Mouse (Mus musculus) embryo, embryonic 11 days (tissue): ENCODE data around the gene Cxcl12.

Experiments
- DNase-seq: peaks from one replicate; pipeline ENCODE4 v3.0.0-alpha.2; 2015

Gene Cxcl12

DNA sequence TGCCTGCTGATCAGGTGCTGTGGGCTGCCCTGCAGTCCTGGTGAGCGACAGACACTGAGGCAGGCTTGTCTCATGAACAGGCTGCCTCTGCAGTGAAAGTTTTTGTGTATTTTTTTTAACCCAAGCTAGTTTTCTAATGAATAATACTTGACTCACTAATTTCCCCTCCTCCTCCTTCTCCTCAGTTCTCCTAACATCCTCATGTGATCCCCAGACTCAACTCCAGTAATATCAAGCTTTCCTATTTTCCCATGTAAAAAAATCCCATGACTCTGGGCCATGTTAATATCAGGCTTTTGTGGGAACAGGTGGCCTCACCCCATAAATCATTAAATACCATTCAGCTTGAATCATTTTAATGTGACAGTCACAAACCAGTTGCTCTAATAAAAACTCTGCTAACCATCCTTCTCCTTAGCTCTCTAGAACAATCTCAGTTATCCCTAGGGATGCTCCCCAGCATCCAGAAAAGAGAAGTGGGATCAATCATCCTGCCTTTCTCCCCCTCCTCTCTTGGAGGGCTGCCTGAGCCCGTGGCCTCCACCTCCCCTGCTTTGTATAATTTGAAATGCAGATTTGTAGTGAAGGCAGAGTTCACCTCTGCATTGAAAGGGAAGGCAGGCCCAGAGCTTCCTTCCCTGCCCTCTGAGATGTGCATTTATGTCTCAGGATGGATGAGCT lies 6.9 kb downstream of the Cxcl12 start:
- no peak for DNase-seq

DNA sequence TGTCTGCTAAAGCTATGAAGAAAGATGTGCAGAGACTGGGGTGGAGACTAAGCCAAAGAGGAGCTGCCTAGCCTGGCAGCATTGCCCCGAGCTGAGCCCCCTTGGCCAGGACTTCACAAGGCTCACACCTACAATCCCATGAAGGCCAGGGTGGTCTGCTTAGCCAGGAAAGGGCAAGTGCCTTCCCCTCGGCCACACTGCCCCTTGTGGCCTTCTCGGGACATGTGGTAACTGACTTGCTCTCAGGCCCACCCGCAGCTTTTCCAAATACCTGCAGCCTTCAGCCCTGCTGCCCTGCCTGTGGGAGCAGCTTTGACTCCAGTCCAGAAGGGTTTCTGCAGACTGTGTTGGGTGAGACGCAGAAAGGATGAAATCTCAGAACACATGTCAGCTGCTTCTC lies 8.1 kb downstream of the Cxcl12 start:
- peak; percentile 70 for DNase-seq

DNA sequence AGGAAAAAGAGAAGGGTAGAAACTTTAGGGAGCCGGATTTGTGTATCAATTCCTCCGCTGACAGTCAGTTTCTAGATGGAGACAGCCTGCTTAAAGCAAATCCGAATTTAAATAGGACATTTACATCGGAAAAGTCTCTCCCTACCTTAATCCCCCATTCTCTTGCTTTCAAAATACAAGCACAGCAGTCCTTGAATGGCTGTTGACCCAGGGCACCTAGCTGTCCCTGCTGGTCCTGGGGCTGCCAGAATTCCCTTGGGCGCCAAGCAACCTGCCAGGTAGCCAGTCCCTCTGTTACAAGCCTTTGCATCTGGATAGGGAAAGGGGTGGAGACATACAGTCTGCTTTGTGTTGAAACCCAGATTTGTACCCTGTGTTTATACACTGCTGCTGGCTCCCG lies 12.0 kb downstream of the Cxcl12 start:
- no peak for DNase-seq

DNA sequence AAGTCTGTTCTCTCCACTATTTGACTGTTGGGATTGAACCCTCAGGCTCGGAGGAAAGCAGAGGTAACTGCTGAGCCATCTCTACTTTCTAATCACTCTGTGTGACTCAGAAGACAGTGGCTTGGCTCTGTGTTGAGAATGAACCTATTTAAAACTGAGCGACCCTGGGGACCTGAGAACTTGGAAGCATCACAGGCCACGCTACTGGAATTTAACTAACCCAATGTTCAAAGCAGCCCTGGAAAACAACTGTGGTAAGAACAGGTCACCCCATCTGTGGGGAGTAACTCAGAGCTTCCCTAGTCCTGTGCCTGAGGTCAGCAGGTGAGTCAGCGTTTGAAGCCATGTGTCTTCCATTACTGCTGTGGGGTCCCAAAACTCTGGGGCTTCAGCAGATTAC lies 17.0 kb downstream of the Cxcl12 start:
- no peak for DNase-seq

DNA sequence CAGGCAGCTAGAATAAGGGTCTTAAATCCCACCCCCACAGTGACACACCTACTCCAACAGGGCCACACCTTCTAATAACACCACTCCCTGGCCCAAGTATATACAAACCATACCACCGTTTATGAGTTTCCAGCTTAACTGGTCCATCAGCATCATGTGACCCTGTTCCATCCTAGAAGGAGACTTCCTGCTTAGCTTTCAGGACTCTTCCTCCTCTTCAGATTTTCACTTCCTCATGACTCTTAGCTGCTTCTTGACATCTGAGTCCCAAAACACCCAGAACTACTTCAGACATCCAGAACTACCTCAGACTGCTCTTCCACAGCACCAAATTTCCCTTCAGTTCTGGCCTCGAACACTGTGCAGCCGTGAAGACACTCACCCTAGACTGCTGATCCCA lies 22.1 kb downstream of the Cxcl12 start:
- DNase-seq: no peak

DNA sequence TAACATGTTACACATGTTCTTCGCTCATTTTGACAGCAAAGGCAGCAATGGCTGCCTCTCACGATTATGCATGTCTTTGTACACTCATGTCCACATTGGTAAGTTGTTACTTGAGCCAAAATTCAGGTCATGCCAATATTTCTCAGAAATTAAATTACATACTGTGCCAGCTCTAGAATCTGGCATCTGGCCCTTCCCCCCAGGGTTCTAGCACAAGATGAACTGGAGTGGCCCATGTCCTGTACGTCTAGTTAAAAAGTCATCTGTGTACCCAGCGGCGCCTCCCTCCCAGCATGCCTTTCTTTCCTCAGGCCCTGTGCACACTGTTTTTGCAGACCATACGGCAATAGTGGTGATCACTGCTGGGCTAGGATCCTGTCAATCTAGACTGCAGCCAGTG lies 23.4 kb downstream of the Cxcl12 start:
- DNase-seq: no peak

DNA sequence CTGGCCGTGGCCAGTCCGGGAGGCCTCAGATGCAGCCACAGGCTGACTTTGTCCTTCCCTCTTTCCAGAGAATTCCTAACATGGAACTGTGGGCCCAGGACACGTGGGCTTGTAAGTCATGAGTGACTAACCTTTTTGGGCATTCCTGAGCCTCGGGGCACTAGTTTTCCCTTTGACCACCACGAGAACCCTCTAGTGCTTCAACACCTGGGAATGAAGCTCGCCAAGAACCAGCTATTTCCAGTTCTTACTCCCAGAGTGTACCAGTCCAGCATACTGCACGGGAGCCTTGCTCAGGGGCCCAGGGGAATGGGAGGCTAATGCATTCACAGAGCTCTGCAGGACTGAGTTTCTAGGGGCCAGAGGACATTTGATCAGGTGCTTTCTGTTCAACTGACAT lies 24.3 kb downstream of the Cxcl12 start:
- no peak for DNase-seq

DNA sequence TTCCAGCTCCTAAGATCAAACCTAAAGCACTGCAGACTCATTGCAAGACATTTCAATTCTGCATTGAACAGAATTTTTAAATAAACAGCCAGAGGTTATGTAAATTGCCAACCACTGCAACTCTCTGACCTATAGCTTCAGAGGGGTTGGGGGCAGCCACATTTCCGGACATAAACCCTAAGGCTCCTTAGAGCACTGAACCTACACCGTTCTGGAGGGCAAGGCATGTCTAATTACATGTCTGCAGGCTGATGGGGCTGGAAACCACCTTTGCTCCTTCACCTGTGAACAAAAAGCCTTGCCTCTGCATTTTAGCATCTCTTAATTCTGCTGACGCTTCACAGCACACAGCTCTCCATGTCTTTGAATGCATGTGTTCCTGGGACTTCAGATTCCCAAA lies 26.9 kb downstream of the Cxcl12 start:
- no peak for DNase-seq

DNA sequence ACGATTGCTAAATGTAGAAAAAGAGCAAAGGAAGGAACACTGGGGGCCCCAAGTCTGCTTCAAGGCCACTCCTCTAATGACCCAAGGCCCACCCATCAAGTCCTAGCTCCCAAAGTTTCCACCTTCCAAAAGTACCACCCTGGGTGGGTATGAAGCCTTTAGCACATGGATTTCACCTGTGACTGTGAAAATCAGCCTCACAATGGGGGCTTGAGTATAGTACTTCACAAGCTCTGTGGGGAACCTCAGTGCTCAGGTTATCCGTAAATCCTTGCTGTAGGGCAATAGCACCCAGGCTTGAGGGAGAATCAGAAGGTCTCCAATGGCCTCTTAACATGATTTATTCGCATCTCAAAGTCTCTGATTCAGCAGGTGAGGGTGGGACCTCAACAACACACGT lies 30.5 kb downstream of the Cxcl12 start:
- no peak for DNase-seq

DNA sequence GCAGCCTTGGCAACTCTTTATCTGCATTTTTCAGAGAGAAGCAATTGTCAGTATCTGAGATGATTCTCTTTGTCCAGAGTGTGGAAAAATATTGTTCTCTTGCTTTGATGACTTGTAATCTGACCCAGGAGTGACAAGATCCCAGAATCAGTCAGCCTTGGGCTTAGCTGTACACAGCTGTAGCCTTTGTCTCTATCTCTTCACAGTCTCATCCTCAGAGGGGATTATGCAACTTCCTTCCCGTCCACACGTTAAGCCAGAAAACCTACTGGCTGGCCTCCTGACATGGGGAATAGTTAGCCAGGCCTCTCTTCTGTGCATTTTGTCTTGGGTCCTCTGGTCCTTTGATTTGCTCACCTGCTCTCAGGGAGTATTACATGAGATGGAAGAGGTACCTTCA lies 31.4 kb downstream of the Cxcl12 start:
- DNase-seq: no peak

DNA sequence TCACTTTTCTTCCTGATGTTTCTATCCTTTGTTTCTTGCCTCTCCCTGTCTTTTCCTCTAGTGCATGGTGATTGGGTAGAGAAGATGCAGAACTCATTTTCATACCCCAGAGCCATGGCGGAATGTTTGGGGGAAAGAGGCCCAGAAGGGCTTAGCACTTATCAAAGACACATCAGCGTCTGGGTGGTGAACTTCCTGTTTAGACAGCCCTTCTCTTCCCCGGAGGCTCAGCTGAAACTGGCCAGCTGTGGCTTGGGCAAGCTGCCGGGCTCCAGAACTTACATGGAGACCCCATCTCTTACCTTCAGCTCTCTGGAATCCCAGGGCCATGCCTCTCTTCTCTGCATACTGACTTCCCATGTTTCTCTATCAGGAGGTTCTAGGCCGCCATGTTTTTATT lies 32.6 kb downstream of the Cxcl12 start:
- no peak for DNase-seq

DNA sequence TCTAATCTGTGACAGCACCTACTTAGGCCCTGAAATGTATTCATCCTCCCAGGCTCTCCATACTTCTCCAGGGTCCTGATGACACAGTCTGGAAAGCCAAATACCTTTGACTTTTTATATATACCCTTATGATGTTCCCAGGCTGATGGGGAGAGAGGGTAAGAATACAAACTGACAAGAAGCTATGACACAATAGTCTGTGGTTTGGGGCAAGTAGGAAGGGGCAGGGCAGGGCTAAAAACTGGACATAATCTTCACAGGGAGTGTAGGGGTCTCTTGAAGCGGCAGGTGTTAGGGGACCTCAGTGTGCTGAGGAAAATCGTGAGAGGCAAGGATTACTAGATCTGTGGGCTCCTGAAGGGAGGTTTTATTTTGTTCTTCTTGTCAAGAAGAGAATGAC lies 33.1 kb downstream of the Cxcl12 start:
- DNase-seq: no peak

DNA sequence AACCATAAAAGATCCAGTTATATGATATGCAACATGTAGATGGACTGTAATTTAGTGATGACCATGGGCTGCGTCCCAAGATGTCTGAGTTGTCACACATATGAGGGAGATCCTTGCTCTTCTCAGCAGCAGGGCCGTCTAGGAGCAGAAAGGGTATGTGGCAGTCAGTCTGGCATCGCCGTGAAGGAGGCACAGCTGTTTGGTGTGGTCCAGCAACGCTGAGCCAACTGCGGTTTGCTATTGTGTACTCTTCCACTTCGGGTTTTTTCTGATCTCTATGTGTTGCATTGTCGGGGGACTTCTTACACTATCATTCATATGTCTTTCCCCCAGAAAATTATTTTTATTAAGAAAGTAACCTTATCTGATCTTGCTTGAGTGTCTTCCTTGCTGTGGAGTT lies 33.5 kb downstream of the Cxcl12 start:
- no peak for DNase-seq

DNA sequence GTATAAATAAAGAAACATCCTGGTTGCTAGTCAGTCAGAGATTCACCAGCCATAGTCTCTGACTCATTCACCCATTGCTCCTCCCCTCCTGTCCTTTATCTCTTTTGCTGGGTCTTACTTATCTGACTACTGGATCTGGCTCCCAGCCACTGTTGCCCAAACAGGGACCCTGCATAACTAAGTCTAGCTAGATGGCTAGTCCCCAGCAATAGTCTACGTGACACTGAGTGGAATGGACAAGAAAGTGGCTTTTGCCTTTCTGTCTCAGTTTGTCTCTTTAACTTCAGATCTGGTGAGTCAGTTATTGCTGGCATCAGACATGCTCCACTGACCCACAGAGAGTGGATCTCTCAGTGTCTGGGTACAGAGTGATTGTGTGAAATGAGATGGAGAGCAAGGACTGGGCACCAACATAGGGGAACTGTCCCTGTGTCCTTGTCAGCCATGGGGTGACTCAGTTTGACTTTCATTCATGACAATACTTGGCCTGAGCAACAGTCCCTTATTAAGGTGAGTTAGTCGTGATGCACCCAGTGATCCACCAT lies 34.6 kb downstream of the Cxcl12 start:
- DNase-seq: no peak

DNA sequence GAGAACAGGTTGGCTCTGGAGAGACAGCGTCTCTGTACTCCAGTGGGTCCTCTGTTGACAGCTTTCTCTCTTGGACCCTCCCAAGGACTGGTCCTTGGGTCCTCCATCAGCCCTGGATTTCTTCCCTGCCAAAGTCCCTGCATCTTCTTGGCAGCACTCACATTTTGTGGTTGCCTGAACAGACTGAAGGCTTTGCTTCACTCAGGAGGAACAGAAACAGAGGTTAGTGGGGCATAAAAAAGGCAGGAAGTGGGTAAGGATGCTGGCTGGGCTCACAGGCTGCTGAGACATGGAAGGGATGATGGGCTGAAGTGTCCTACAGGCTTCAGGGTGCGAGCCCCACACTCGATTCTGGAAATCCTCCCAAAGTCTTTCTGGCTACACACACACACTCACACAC lies 35.8 kb downstream of the Cxcl12 start:
- DNase-seq: no peak

DNA sequence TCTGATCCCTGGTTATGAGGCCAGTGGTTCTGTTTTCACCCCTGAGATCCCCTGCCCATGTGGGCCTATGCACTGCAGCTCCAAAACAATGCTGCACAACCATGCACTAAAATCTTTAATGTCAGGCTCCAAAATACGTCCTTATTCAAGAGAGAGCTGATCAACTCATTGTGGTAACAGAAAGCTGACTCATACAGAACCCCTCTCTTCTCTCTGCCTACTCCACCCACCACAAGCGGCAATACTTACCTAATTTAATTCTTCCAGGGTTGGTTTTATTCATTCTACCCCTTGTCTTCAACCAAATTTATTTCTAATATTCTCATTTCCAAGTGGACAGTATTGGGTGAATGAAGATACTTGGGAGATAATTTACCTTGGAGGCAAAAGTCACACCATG lies 38.5 kb downstream of the Cxcl12 start:
- no peak for DNase-seq

DNA sequence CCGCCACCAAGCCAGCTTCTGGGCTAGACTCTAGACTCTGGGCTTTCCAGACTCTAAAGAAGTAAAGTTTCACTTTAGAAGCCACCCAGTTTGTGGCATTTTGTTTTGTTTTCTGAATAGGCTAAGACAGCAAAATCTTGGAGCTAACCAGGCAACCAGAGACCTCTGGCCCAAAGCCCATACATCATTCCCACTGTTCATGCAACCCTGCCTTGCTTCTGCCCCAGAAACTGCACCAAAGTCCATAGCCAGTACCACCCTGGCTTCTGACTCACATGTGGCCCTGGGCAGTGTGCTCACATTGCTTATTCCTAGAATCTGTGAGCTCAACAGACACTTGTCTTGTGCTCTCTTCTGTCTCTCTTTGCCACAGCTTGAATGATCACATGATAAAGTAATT lies 39.0 kb downstream of the Cxcl12 start:
- DNase-seq: no peak

DNA sequence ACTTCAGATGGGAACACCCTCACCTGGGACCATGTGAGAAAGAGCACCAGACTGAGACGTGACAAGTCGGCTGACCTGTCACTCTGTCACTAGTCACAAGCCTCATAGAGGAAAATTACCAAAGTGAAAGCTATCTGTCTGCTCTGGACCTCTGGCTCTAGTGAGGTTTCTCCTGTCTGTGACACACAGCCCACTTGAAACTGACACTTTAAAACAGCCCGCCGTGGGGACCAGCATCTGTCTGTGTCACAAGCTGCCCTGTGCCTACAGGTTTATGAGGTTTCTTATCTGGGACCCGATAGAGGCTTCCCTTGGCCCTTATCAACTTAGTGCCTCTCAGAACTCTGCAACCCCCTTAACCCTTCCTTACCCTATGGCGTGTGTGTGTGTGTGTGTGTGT lies 41.8 kb downstream of the Cxcl12 start:
- DNase-seq: no peak

DNA sequence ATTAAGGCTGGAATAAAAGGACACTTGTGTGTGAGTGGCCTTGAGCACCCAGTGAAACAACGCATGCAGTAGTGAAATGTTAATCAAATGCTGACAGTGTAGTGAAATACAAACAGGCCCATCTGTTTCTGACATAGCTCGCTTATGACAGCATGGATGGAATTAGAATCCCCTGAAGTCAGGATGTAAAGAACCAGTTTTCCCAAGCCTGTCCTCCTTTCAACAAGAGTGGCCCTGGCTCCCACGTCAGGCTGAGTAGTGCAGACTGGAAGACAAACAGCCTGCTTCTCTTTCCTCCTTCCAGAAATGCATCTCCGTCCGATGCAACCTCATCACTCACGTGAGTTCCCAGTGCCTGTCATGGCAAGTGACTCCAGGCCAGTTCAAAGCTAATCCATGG lies 42.2 kb downstream of the Cxcl12 start:
- DNase-seq: peak; percentile 13

DNA sequence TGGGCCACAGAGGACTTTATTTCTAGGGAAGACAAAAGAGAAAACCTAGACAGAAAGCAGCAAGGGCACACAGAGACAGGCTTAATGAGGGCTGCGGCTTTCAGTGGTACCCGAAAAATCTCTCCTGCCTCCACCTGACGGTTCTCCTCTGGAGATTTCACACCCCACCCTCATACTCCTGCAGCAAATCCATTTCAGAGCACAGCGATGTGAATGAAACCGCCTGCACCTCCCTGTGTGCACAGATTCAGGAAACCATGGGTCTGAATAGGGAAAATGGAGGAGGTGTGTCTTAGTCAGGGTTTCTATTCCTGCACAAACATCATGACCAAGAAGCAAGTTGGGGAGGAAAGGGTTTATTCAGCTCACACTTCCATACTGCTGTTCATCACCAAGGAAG lies 46.2 kb downstream of the Cxcl12 start:
- DNase-seq: no peak

DNA sequence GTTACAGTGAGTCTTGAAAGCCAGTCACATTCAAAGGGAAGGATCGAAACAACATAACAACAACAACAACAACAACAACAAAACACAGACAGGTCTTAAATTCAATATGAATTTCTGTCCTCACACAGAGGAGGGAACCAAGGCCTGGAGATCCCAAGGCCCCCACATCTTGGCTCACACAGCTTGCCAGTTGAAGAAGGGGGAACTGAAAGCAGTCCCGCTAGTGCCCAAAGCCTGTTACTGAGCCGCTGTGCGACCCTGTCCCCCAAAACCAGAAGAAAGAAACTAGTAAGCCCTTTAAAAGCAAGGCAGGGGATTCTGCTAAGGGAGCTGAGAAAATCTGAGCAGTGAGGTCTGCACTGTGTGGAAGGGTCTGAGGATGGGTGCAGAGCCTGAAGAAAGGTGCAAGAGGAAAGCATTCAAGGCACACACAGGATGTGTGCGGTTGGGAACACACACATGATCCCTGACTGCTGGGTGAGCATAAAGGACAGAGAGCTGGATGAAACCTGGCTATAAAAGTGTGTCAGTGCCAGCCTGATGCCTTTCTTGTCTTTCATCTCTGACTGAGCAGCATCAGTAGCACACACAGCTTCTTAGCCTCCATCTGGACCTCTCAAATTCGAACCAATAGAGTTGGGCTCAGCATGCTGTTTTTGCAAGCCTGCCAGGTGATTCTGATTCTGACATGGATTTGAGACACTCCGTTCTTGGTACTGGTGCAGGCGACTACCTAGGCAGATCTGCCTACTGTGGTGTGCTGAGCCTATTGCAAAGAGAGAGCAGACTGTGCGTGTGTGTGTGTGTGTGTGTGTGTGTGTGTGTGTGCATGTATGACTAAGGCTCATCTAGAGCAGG lies 50.3 kb downstream of the Cxcl12 start:
- no peak for DNase-seq

DNA sequence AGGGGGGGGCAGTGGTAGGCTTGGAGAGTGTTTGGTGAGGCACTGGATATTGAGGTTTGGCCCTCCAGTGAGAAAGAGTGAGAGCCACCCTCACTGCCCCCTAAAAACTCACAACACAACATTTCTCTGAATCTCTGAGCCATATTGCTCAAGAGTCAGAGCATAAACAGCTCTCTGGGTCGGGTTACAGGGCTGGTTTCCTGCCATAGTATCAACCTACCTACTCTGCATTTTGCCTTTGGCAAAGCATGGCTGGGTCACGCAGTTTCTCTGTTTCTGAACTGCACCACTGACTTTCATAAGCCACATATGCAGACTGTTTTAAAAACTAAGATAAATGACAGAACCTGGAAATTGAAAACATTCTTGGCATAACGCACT lies 51.0 kb downstream of the Cxcl12 start:
- DNase-seq: no peak

DNA sequence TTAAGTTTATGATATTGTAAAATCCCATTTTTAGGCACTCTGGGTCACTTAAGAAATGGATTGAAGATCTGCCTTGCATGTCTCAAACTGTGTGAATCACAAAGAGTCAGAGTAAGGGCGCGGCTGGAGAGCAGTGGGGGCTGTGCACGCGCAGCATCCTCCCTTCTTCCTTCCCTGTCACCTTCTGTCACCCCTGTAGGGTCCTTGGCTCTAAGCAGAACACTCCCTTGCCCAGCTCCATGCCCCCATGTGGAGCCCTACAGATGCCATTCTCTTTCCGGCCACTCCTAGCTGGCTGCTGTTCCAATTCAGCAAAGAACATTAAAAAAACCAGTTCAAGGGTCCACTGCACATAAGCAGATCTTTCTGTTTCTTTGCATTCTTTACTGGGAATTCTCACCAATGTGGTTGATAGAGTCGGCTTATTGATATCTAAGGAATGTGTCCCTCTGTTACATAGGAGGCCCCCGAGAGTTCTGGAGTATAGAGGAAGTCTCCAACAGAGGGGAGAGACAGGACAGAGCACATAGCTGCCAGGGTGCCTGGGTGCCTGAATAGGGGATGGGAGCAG lies 51.7 kb downstream of the Cxcl12 start:
- no peak for DNase-seq

DNA sequence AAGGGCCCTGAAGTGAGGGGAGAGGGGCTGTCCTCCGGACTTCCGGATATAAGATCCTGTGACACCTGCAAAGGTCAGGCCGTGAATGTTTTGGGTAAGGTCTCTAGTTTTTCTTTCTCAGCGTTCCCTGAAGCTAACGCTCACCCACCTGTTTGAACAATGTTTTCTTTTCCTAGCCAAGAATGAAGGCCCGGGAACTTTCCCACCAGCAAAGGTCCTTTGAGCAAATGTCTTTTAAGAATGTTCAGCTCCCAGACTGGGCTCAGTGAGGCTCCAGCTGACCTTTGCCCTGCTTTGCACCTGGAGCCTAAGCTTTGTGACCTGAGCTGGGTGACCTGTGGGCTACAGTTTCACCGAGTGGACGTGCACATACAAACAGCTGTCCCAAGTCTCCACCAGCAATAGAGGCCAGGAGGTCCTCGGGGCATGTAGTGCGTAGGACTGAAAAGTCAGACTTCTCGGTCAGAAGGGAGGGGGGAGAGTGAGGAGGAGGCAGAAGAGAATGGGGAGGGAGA lies 52.6 kb downstream of the Cxcl12 start:
- peak; percentile 38 for DNase-seq
